In genomic region chr1:38261076-38261475, GRCm38 (mm10) we compare ENCODE assay signal across 25 mouse cellular contexts.
DNase-seq lines count a peak whose midpoint lies in the region; ATAC-seq and TF ChIP-seq lines count a peak whose summit lies in the region.
"Had no signal": no experiment of that assay in that cellular context is flagged by ENCODE, and none has a peak within 500 bp of the region (broad histone marks: within the 10 kb centered on the region; RNA-seq: fewer than 3 reads in every experiment).

No protein-coding gene starts in this region.

- no peak for ATAC-seq in heart, embryonic 12.5 days (ENCODE audit: insufficient number of reproducible peaks, low FRiP score)
- ATAC-seq in lung, postnatal 0 days, result no peak
- ATAC-seq: midbrain, embryonic 15.5 days; Patski had no signal

- 0 out of 2 replicates have a peak, but pooled peaks cover 4% of the 10 kb centered on the region for H3K36me3 ChIP-seq in heart, embryonic 12.5 days
- H3K36me3 ChIP-seq in lung, postnatal 0 days (ENCODE audit: insufficient read depth, low read length), result no peaks in the 10 kb centered on the region
- H3K36me3 ChIP-seq: liver, embryonic 13.5 days; lung, embryonic 15.5 days; midbrain, embryonic 15.5 days had no signal

- H3K9ac ChIP-seq in heart, embryonic 12.5 days, result no peak overlapping the region
- H3K9ac ChIP-seq in lung, postnatal 0 days (replicated peaks; ENCODE audit: low read depth), result no peak overlapping the region
- H3K9ac ChIP-seq: embryonic facial prominence, embryonic 13.5 days; forebrain, embryonic 12.5 days; hindbrain, embryonic 13.5 days; liver, embryonic 13.5 days; lung, embryonic 15.5 days; midbrain, embryonic 15.5 days; neural tube, embryonic 12.5 days had no signal

- WGBS in heart, embryonic 12.5 days, result 56% methylated on average over 5 of the region's 5 CpGs
- 41% methylated on average over 5 of the region's 5 CpGs for WGBS in lung, postnatal 0 days
- WGBS in lung, adult 2 months, result 35% methylated on average over 5 of the region's 5 CpGs

- peaks cover 19% of the 10 kb centered on the region for H3K4me1 ChIP-seq in heart, embryonic 12.5 days (replicated peaks)
- no peaks in the 10 kb centered on the region for H3K4me1 ChIP-seq in lung, postnatal 0 days (ENCODE audit: insufficient read depth, low read depth, low read length)
- peaks cover 4% of the 10 kb centered on the region; the same call in 1 of the 2 replicates for H3K4me1 ChIP-seq in lung, adult 2 months (ENCODE audit: control insufficient read depth, insufficient read depth, low read length)

- TF ChIP-seq CTCF in lung, postnatal 0 days (IDR thresholded peaks at IDR 0.05), result no peak
- no peak for TF ChIP-seq CTCF in lung, adult 2 months (IDR thresholded peaks at IDR 0.05; ENCODE audit: insufficient read depth, low read length)

- peak; percentile 49 for DNase-seq in gastrocnemius, postnatal 25 days
- DNase-seq in gastrocnemius, postnatal 4 days (ENCODE audit: low spot score in 2 of 2), result no peak
- peak; percentile 9 to 16 for DNase-seq in heart, postnatal 14 days
- peak; percentile 15 for DNase-seq in lung, postnatal 0 days (ENCODE audit: low spot score)
- no peak for DNase-seq in lung, adult 2 months
- DNase-seq in adipocyte (ENCODE audit: low spot score), result peak; percentile 39
- DNase-seq in embryo, embryonic 10.5 days (ENCODE audit: low spot score), result no peak
- DNase-seq: adrenal gland, adult 8-10 months; cerebellum, adult 2 months; cerebellum, postnatal 25 days; embryo, embryonic 11 days; layer of hippocampus, postnatal 36 days; liver, embryonic 13.5 days; right cerebral cortex, postnatal 14 days; spleen, adult 18-20 months had no signal

- peaks cover 5% of the 10 kb centered on the region; the same call in 1 of the 2 replicates for H3K9me3 ChIP-seq in heart, embryonic 12.5 days (replicated peaks)
- no peaks in the 10 kb centered on the region for H3K9me3 ChIP-seq in lung, postnatal 0 days (ENCODE audit: low read length)
- H3K9me3 ChIP-seq: embryonic facial prominence, embryonic 13.5 days; hindbrain, embryonic 13.5 days; lung, embryonic 15.5 days; midbrain, embryonic 15.5 days; neural tube, embryonic 12.5 days had no signal

- intact Hi-C loops in heart, postnatal 14 days (cut with DNase I), result loop anchor here (5.0 kb wide), 1 partner anchor 289 kb away; no protein-coding TSS in a partner anchor

- no peaks in the 10 kb centered on the region for H3K27me3 ChIP-seq in heart, embryonic 12.5 days (replicated peaks)
- no peaks in the 10 kb centered on the region for H3K27me3 ChIP-seq in lung, postnatal 0 days (replicated peaks; ENCODE audit: insufficient read depth, low read length)
- H3K27me3 ChIP-seq: embryonic facial prominence, embryonic 13.5 days; forebrain, embryonic 12.5 days; hindbrain, embryonic 13.5 days; liver, embryonic 13.5 days; lung, embryonic 15.5 days; midbrain, embryonic 15.5 days; neural tube, embryonic 12.5 days; Patski had no signal

- no peak overlapping the region for H3K27ac ChIP-seq in heart, embryonic 12.5 days (ENCODE audit: poor library complexity, severe bottlenecking)
- H3K27ac ChIP-seq in lung, postnatal 0 days (ENCODE audit: low read length), result no peak overlapping the region
- H3K27ac ChIP-seq: embryonic facial prominence, embryonic 13.5 days; forebrain, embryonic 12.5 days; hindbrain, embryonic 13.5 days; liver, embryonic 13.5 days; lung, embryonic 15.5 days; midbrain, embryonic 15.5 days; neural tube, embryonic 12.5 days had no signal

- H3K4me2 ChIP-seq in heart, embryonic 12.5 days, result no peak overlapping the region
- H3K4me2 ChIP-seq in lung, postnatal 0 days (replicated peaks; ENCODE audit: low read depth, low read length), result no peak overlapping the region
- H3K4me2 ChIP-seq: embryonic facial prominence, embryonic 13.5 days; forebrain, embryonic 12.5 days; hindbrain, embryonic 13.5 days; liver, embryonic 13.5 days; lung, embryonic 15.5 days; midbrain, embryonic 15.5 days; neural tube, embryonic 12.5 days had no signal

- no peak for TF ChIP-seq EP300 in lung, postnatal 0 days (IDR thresholded peaks at IDR 0.05)

- no peak for TF ChIP-seq POLR2A in lung, adult 2 months (IDR thresholded peaks at IDR 0.05; ENCODE audit: borderline replicate concordance, extremely low read depth, low read depth, low read length)

- no peak overlapping the region for H3K4me3 ChIP-seq in heart, embryonic 12.5 days
- H3K4me3 ChIP-seq in lung, postnatal 0 days (ENCODE audit: low read depth, low read length), result no peak overlapping the region
- H3K4me3 ChIP-seq in lung, adult 2 months (replicated peaks; ENCODE audit: extremely low read depth, low read depth, low read length), result no peak overlapping the region
- H3K4me3 ChIP-seq: embryonic facial prominence, embryonic 13.5 days; erythroblast, embryonic 14.5 days; forebrain, embryonic 12.5 days; hindbrain, embryonic 13.5 days; liver, embryonic 13.5 days; lung, embryonic 15.5 days; megakaryocyte, embryonic 14.5 days; midbrain, embryonic 15.5 days; neural tube, embryonic 12.5 days had no signal

Comparison
In these comparisons a context has a peak if more than half of its experiments do, and no peak if none do; other contexts are left out.
1. DNase-seq: peak in gastrocnemius, postnatal 25 days (single experiment), heart, postnatal 14 days (2 of 2), lung, postnatal 0 days (single experiment) and adipocyte (single experiment); none in gastrocnemius, postnatal 4 days (0 of 2), lung, adult 2 months (single experiment) and embryo, embryonic 10.5 days (single experiment).